Comparison of ENCODE assay signal across 19 mouse cellular contexts in genomic region chr11:114880185-114880584, GRCm38 (mm10). TPM values are rescaled to one million over a fixed set of nuclear protein-coding genes. Genes with fewer than 3 reads are reported as not detected.
DNase-seq lines count a peak whose midpoint lies in the region; ATAC-seq and TF ChIP-seq lines count a peak whose summit lies in the region.
"Had no signal": no experiment of that assay in that cellular context is flagged by ENCODE, and none has a peak within 500 bp of the region (broad histone marks: within the 10 kb centered on the region; RNA-seq: fewer than 3 reads in every experiment).

No protein-coding gene starts in this region.

- no peak for DNase-seq in gastrocnemius, adult 2 months
- DNase-seq in gastrocnemius, adult 8-10 months (ENCODE audit: low spot score in 2 of 2) = no peak
- DNase-seq in liver, postnatal 0 days = no peak
- DNase-seq in liver, embryonic 11.5 days (ENCODE audit: low spot score) = no peak
- peak; percentile 89 for DNase-seq in A20 (ENCODE audit: low read depth, low spot score)
- DNase-seq in heart, postnatal 25 days (ENCODE audit: low spot score) = no peak
- DNase-seq: adrenal gland, adult 2 months; gastrocnemius, postnatal 14 days had no signal

- H3K27me3 ChIP-seq in liver, postnatal 0 days (ENCODE audit: insufficient read depth, low read length) = no peaks in the 10 kb centered on the region
- H3K27me3 ChIP-seq in liver, embryonic 11.5 days (replicated peaks; ENCODE audit: control insufficient read depth, insufficient read depth, low read length) = no peaks in the 10 kb centered on the region
- H3K27me3 ChIP-seq: embryonic facial prominence, embryonic 12.5 days; embryonic facial prominence, embryonic 15.5 days; forebrain, embryonic 15.5 days had no signal

- TF ChIP-seq CTCF in gastrocnemius, adult 2 months (IDR thresholded peaks at IDR 0.05) = no peak
- no peak for TF ChIP-seq CTCF in liver, postnatal 0 days (IDR thresholded peaks at IDR 0.05; ENCODE audit: low read depth)

- no peak overlapping the region for H3K4me3 ChIP-seq in gastrocnemius, adult 2 months
- H3K4me3 ChIP-seq in liver, postnatal 0 days (ENCODE audit: low read depth, low read length) = no peak overlapping the region
- no peak overlapping the region for H3K4me3 ChIP-seq in liver, embryonic 11.5 days (ENCODE audit: low read depth, low read length)
- no peak overlapping the region for H3K4me3 ChIP-seq in brown adipose tissue, adult 24 weeks (ENCODE audit: insufficient read depth, low read depth, low read length)
- H3K4me3 ChIP-seq: embryonic facial prominence, embryonic 12.5 days; embryonic facial prominence, embryonic 15.5 days; forebrain, embryonic 15.5 days; hindbrain, embryonic 10.5 days; hindbrain, embryonic 13.5 days had no signal

- H3K27ac ChIP-seq in gastrocnemius, adult 2 months = peak overlapping the region; percentile 9; the same call in 1 of the 2 replicates
- peak overlapping the region; percentile 37; the same call in 1 of the 2 replicates for H3K27ac ChIP-seq in liver, postnatal 0 days (ENCODE audit: low read depth)
- H3K27ac ChIP-seq in liver, embryonic 11.5 days (ENCODE audit: low read depth, low read length) = no peak overlapping the region
- peak overlapping the region; percentile 30; the same call in 1 of the 2 replicates for H3K27ac ChIP-seq in brown adipose tissue, adult 24 weeks (replicated peaks; ENCODE audit: low read depth, low read length)
- H3K27ac ChIP-seq: embryonic facial prominence, embryonic 12.5 days; embryonic facial prominence, embryonic 15.5 days; forebrain, embryonic 15.5 days; hindbrain, embryonic 10.5 days; hindbrain, embryonic 13.5 days had no signal

- no peak overlapping the region for H3K9ac ChIP-seq in liver, postnatal 0 days (replicated peaks)
- no peak overlapping the region for H3K9ac ChIP-seq in liver, embryonic 11.5 days (ENCODE audit: low read depth, low read length)
- H3K9ac ChIP-seq: embryonic facial prominence, embryonic 12.5 days; embryonic facial prominence, embryonic 15.5 days; forebrain, embryonic 15.5 days; hindbrain, embryonic 13.5 days had no signal

- no peak for ATAC-seq in liver, postnatal 0 days
- no peak for ATAC-seq in liver, embryonic 11.5 days (replicated peaks; ENCODE audit: low FRiP score)
- ATAC-seq in CD4-positive, CD25-positive, alpha-beta regulatory T cell, adult 4 months = no peak
- ATAC-seq: forebrain, embryonic 15.5 days; hindbrain, embryonic 16.5 days had no signal

- intact Hi-C loops in gastrocnemius, adult 2 months (cut with DNase I) = no loop called here
- intact Hi-C loops in heart, postnatal 25 days (cut with DNase I) = no loop called here

- no peaks in the 10 kb centered on the region for H3K36me3 ChIP-seq in liver, postnatal 0 days (replicated peaks; ENCODE audit: insufficient read depth, low read length)
- no peaks in the 10 kb centered on the region for H3K36me3 ChIP-seq in liver, embryonic 11.5 days (ENCODE audit: control insufficient read depth, insufficient read depth, low read length)
- H3K36me3 ChIP-seq: embryonic facial prominence, embryonic 12.5 days; embryonic facial prominence, embryonic 15.5 days; forebrain, embryonic 15.5 days; hindbrain, embryonic 10.5 days; hindbrain, embryonic 13.5 days had no signal

- TF ChIP-seq EP300 in liver, postnatal 0 days (IDR thresholded peaks at IDR 0.05; ENCODE audit: low read depth) = no peak

- no peak overlapping the region for H3K4me2 ChIP-seq in liver, postnatal 0 days (ENCODE audit: low read depth, low read length)
- no peak overlapping the region for H3K4me2 ChIP-seq in liver, embryonic 11.5 days
- H3K4me2 ChIP-seq: embryonic facial prominence, embryonic 12.5 days; embryonic facial prominence, embryonic 15.5 days; forebrain, embryonic 15.5 days; heart, embryonic 11.5 days; hindbrain, embryonic 13.5 days had no signal

- peaks cover 26% of the 10 kb centered on the region for H3K4me1 ChIP-seq in liver, postnatal 0 days (ENCODE audit: insufficient read depth)
- peaks cover 8% of the 10 kb centered on the region for H3K4me1 ChIP-seq in liver, embryonic 11.5 days (replicated peaks; ENCODE audit: control insufficient read depth, insufficient read depth, low read length)
- peaks cover 3% of the 10 kb centered on the region; the same call in 1 of the 2 replicates for H3K4me1 ChIP-seq in brown adipose tissue, adult 24 weeks (ENCODE audit: control insufficient read depth, insufficient read depth, insufficient read length, low read length)
- H3K4me1 ChIP-seq: forebrain, embryonic 15.5 days had no signal

- no peaks in the 10 kb centered on the region for H3K9me3 ChIP-seq in liver, postnatal 0 days (ENCODE audit: low read length)
- no peaks in the 10 kb centered on the region for H3K9me3 ChIP-seq in liver, embryonic 11.5 days (ENCODE audit: control insufficient read depth, low read length)
- H3K9me3 ChIP-seq: embryonic facial prominence, embryonic 12.5 days; embryonic facial prominence, embryonic 15.5 days; forebrain, embryonic 15.5 days; hindbrain, embryonic 10.5 days; hindbrain, embryonic 13.5 days had no signal

RNA-seq across cellular contexts. Expression of gene Cd300a, which starts 9.7 kb away (rescaled TPM):
- total RNA-seq in gastrocnemius, adult 2 months (2021) = under 1 TPM; 0.50 to 0.66 TPM
- total RNA-seq in gastrocnemius, adult 8-10 months (2022) = under 1 TPM; 0.29 to 0.54 (median 0.34) TPM
- polyA plus RNA-seq in liver, postnatal 0 days (2015; fragmentation: Nextera tagmentation; extraction: Ambion mirVana) = 7.7 and 9.7 TPM in 2 replicates
- polyA plus RNA-seq in liver, embryonic 11.5 days (2014; fragmentation: Nextera tagmentation; extraction: Ambion mirVana) = 4.1 and 5.4 TPM in 2 replicates
- polyA plus RNA-seq in brown adipose tissue, adult 24 weeks (2012; ENCODE audit: insufficient read depth, insufficient read length, missing spikeins) = 0.58 and 1.1 TPM in 2 replicates
- total RNA-seq in heart, postnatal 25 days (2021) = under 1 TPM; 0.81 to 0.99 TPM
- polyA plus RNA-seq in CD4-positive, CD25-positive, alpha-beta regulatory T cell, adult 4 months (2017; shearing (Covaris generic)) = under 1 TPM; 0.11 to 0.37 TPM
- total RNA-seq: MEL had no signal

RNA-seq across cellular contexts. Expression of gene Gprc5c, which starts 29.2 kb away (rescaled TPM):
- 10 to 100 TPM; 45.4 to 82.1 TPM for total RNA-seq in gastrocnemius, adult 2 months (2021)
- total RNA-seq in gastrocnemius, adult 8-10 months (2022) = 10 to 100 TPM; 31.9 to 49.5 (median 39.2) TPM
- 23.2 and 24.9 TPM in 2 replicates for polyA plus RNA-seq in liver, postnatal 0 days (2015; fragmentation: Nextera tagmentation; extraction: Ambion mirVana)
- 20.2 and 21.6 TPM in 2 replicates for polyA plus RNA-seq in liver, embryonic 11.5 days (2014; fragmentation: Nextera tagmentation; extraction: Ambion mirVana)
- polyA plus RNA-seq in brown adipose tissue, adult 24 weeks (2012; ENCODE audit: insufficient read depth, insufficient read length, missing spikeins) = 5.4 and 8.4 TPM in 2 replicates
- total RNA-seq in heart, postnatal 25 days (2021) = 1 to 10 TPM; 6.4 to 9.7 TPM
- not detected for polyA plus RNA-seq in CD4-positive, CD25-positive, alpha-beta regulatory T cell, adult 4 months (2017; shearing (Covaris generic))
- total RNA-seq: common myeloid progenitor, adult 5-6 weeks; MEL had no signal

RNA-seq across cellular contexts. Expression of gene Cd300lb, which starts 54.0 kb away (rescaled TPM):
- total RNA-seq in gastrocnemius, adult 2 months (2021) = under 1 TPM; 0.15 to 0.42 TPM
- under 1 TPM; 0.12 to 0.17 (median 0.16) TPM for total RNA-seq in gastrocnemius, adult 8-10 months (2022)
- 1.8 and 2.5 TPM in 2 replicates for polyA plus RNA-seq in liver, postnatal 0 days (2015; fragmentation: Nextera tagmentation; extraction: Ambion mirVana)
- 0.49 and 0.55 TPM in 2 replicates for polyA plus RNA-seq in liver, embryonic 11.5 days (2014; fragmentation: Nextera tagmentation; extraction: Ambion mirVana)
- 0.58 and 1.1 TPM in 2 replicates for polyA plus RNA-seq in brown adipose tissue, adult 24 weeks (2012; ENCODE audit: insufficient read depth, insufficient read length, missing spikeins)
- total RNA-seq in heart, postnatal 25 days (2021) = 1 to 10 TPM; 1.0 to 1.2 TPM
- polyA plus RNA-seq in CD4-positive, CD25-positive, alpha-beta regulatory T cell, adult 4 months (2017; shearing (Covaris generic)) = under 1 TPM in 1 of 2 experiments, not detected in 1; 0.34 TPM
- total RNA-seq: MEL had no signal
- polyA plus RNA-seq: forebrain, embryonic 15.5 days; hindbrain, embryonic 13.5 days; hindbrain, embryonic 16.5 days had no signal
